Mouse (Mus musculus) midbrain, embryonic 15.5 days (tissue): Measurements from ENCODE around the gene Elob. TPM values are rescaled to one million over a fixed set of nuclear protein-coding genes. Genes with fewer than 3 reads are reported as not detected.
A peak's percentile ranks its signal among the peaks of the same experiment; 100 is the strongest.

Experiments
- ATAC-seq: fragments of 200-750 bp; cut with Nextera tagmentation; replicated peaks from 2 replicates; pipeline ENCODE4 v1.8.0; 2017; ENCODE audit warnings: moderate TSS enrichment
- H3K27ac ChIP-seq: fragments of 300-500 bp; sonication (generic); 2 replicates; pipeline ENCODE4 v1.5.1; 2015; ENCODE audit warnings: mild to moderate bottlenecking, inconsistent platforms
- H3K27me3 ChIP-seq: fragments of 300-500 bp; sonication (generic); replicated peaks from 2 replicates; pipeline ENCODE4 v1.6.1; 2015; ENCODE audit warnings: inconsistent platforms
- H3K36me3 ChIP-seq: fragments of 300-500 bp; sonication (generic); replicated peaks from 2 replicates; pipeline ENCODE4 v1.6.1; 2015; ENCODE audit warnings: inconsistent platforms
- H3K4me1 ChIP-seq: fragments of 300-500 bp; sonication (generic); 2 replicates; pipeline ENCODE4 v1.6.1; 2015; ENCODE audit warnings: inconsistent platforms
- H3K4me2 ChIP-seq: fragments of 300-500 bp; sonication (generic); 2 replicates; pipeline ENCODE4 v1.6.1; 2015; ENCODE audit warnings: inconsistent platforms, mild to moderate bottlenecking, moderate library complexity
- H3K4me3 ChIP-seq: fragments of 300-500 bp; sonication (generic); 2 replicates; pipeline ENCODE4 v1.5.1; 2015; ENCODE audit warnings: mild to moderate bottlenecking, inconsistent platforms
- H3K9ac ChIP-seq: fragments of 300-500 bp; sonication (generic); 2 replicates; pipeline ENCODE4 v1.6.1; 2015; ENCODE audit warnings: mild to moderate bottlenecking, inconsistent platforms
- H3K9me3 ChIP-seq: fragments of 300-500 bp; sonication (generic); 2 replicates; pipeline ENCODE4 v1.6.1; 2016; ENCODE audit warnings: inconsistent platforms
- WGBS: fragments of 180-500 bp; shearing (Covaris S2); methylation state at CpG from one replicate; pipeline ENCODE4 v1.1.7; 2015; ENCODE audit warnings: mixed read lengths; 5-methylcytosine and 5-hydroxymethylcytosine counted together
- polyA plus RNA-seq: library from polyadenylated mRNA; unstranded; fragments of >200 nt; fragmentation: Nextera tagmentation; extraction: Ambion mirVana; gene quantifications from 2 replicates; pipeline ENCODE4 v1.2.1, GENCODE M21; 2015

Gene Elob
- polyA plus RNA-seq, 1 experiment from 2014 or later, result 1,223 TPM

GRCm38 (mm10) chr17:23822094-23822493 is 6.8 kb downstream of the Elob start:
- no peak for ATAC-seq
- Histone ChIP-seq H3K9me3 (peaks cover 9% of the 10 kb centered on the region), H3K9ac (no peak overlapping the region), H3K4me1 (peaks cover 9% of the 10 kb centered on the region), H3K27ac (no peak overlapping the region), H3K36me3 (peaks cover 95% of the 10 kb centered on the region), H3K4me2 (no peak overlapping the region), H3K27me3 (no peaks in the 10 kb centered on the region), H3K4me3 (no peak overlapping the region)
- 79% methylated on average over 6 of the region's 6 CpGs for WGBS

- ATAC-seq, result no peak
These were observed 8.2 kb downstream of the Elob start for GRCm38 (mm10) chr17:23820731-23821130.

GRCm38 (mm10) chr17:23819235-23819634 is 9.7 kb downstream of the Elob start:
- Histone ChIP-seq H3K27ac (no peak overlapping the region), H3K4me2 (no peak overlapping the region), H3K4me3 (no peak overlapping the region), H3K36me3 (peaks cover 96% of the 10 kb centered on the region), H3K27me3 (no peaks in the 10 kb centered on the region), H3K9me3 (peaks cover 9% of the 10 kb centered on the region), H3K4me1 (no peaks in the 10 kb centered on the region), H3K9ac (no peak overlapping the region)
- 98% methylated on average over 25 of the region's 25 CpGs for WGBS
- ATAC-seq, result no peak

More at GRCm38 (mm10) chr17:23820731-23821130, 8.2 kb downstream of the Elob start:
- H3K9ac ChIP-seq, result no peak overlapping the region
- H3K4me1 ChIP-seq, result no peaks in the 10 kb centered on the region
- H3K4me3 ChIP-seq, result no peak overlapping the region
- 96% methylated on average over 5 of the region's 5 CpGs for WGBS
- H3K9me3 ChIP-seq, result peaks cover 9% of the 10 kb centered on the region
- no peak overlapping the region for H3K4me2 ChIP-seq
- peaks cover 96% of the 10 kb centered on the region for H3K36me3 ChIP-seq
- no peaks in the 10 kb centered on the region for H3K27me3 ChIP-seq
- no peak overlapping the region for H3K27ac ChIP-seq

- Histone ChIP-seq H3K9ac (no peak overlapping the region), H3K9me3 (peaks cover 9% of the 10 kb centered on the region), H3K27me3 (no peaks in the 10 kb centered on the region), H3K4me1 (no peaks in the 10 kb centered on the region), H3K4me3 (no peak overlapping the region), H3K27ac (no peak overlapping the region), H3K36me3 (peaks cover 95% of the 10 kb centered on the region), H3K4me2 (no peak overlapping the region)
- WGBS, result 97% methylated on average over 8 of the region's 8 CpGs
- ATAC-seq, result no peak
These were observed 10.4 kb downstream of the Elob start for GRCm38 (mm10) chr17:23818579-23818978.

- H3K27ac ChIP-seq, result no peak overlapping the region
- peaks cover 91% of the 10 kb centered on the region for H3K36me3 ChIP-seq
- no peak overlapping the region for H3K9ac ChIP-seq
- H3K27me3 ChIP-seq, result no peaks in the 10 kb centered on the region
- H3K4me3 ChIP-seq, result no peak overlapping the region
- no peaks in the 10 kb centered on the region for H3K4me1 ChIP-seq
- WGBS, result 96% methylated on average over 16 of the region's 16 CpGs
- no peak for ATAC-seq
- H3K4me2 ChIP-seq, result no peak overlapping the region
- H3K9me3 ChIP-seq, result peaks cover 9% of the 10 kb centered on the region
These were observed 13.3 kb downstream of the Elob start for GRCm38 (mm10) chr17:23815641-23816040.

- Histone ChIP-seq H3K27ac (no peak overlapping the region), H3K27me3 (no peaks in the 10 kb centered on the region), H3K4me1 (peaks cover 36% of the 10 kb centered on the region), H3K9me3 (no peaks in the 10 kb centered on the region), H3K36me3 (peaks cover 44% of the 10 kb centered on the region), H3K4me3 (no peak overlapping the region), H3K9ac (no peak overlapping the region), H3K4me2 (no peak overlapping the region)
- 92% methylated on average over 3 of the region's 3 CpGs for WGBS
- ATAC-seq, result no peak
These were observed 21.0 kb downstream of the Elob start for GRCm38 (mm10) chr17:23807918-23808317.

GRCm38 (mm10) chr17:23806867-23807266 is 22.1 kb downstream of the Elob start:
- Histone ChIP-seq H3K4me2 (peak overlapping the region; percentile 72), H3K9ac (peak overlapping the region; percentile 10; the same call in 1 of the 2 replicates), H3K4me3 (no peak overlapping the region), H3K9me3 (no peaks in the 10 kb centered on the region), H3K36me3 (peaks cover 36% of the 10 kb centered on the region), H3K27me3 (no peaks in the 10 kb centered on the region), H3K27ac (no peak overlapping the region), H3K4me1 (peaks cover 41% of the 10 kb centered on the region)
- 76% methylated on average over 25 of the region's 25 CpGs for WGBS
- no peak for ATAC-seq

GRCm38 (mm10) chr17:23804426-23805085 is 24.4 kb downstream of the Elob start:
- Histone ChIP-seq H3K9me3 (no peaks in the 10 kb centered on the region), H3K27me3 (no peaks in the 10 kb centered on the region), H3K4me3 (peak overlapping the region; percentile 96), H3K4me2 (peak overlapping the region; percentile 72), H3K27ac (peak overlapping the region; percentile 98), H3K36me3 (peaks cover 15% of the 10 kb centered on the region; the same call in 1 of the 2 replicates), H3K9ac (peak overlapping the region; percentile 91), H3K4me1 (peaks cover 41% of the 10 kb centered on the region)
- WGBS, result 4% methylated on average over 8 of the region's 8 CpGs
- ATAC-seq, result no peak

- WGBS, result 0% methylated on average over 41 of the region's 83 CpGs
- H3K4me2 ChIP-seq, result peak overlapping the region; percentile 72
- ATAC-seq, result peak; percentile 70
These were observed 25.4 kb downstream of the Elob start for GRCm38 (mm10) chr17:23803366-23804041.

GRCm38 (mm10) chr17:23802746-23803365 is 26.1 kb downstream of the Elob start:
- Histone ChIP-seq H3K4me2 (peak overlapping the region; percentile 72), H3K9me3 (no peaks in the 10 kb centered on the region), H3K27ac (peak overlapping the region; percentile 98), H3K9ac (peak overlapping the region; percentile 91), H3K4me3 (peak overlapping the region; percentile 96), H3K4me1 (peaks cover 41% of the 10 kb centered on the region), H3K27me3 (no peaks in the 10 kb centered on the region), H3K36me3 (0 out of 2 replicates have a peak, but pooled peaks cover 5% of the 10 kb centered on the region)
- ATAC-seq, result peak; percentile 98
- WGBS, result under 1% methylated on average over 60 of the region's 60 CpGs

More at GRCm38 (mm10) chr17:23803366-23804041, 25.4 kb downstream of the Elob start:
- Histone ChIP-seq H3K27me3 (no peaks in the 10 kb centered on the region), H3K27ac (peak overlapping the region; percentile 98), H3K9ac (peak overlapping the region; percentile 91), H3K36me3 (peaks cover 5% of the 10 kb centered on the region; the same call in 1 of the 2 replicates), H3K4me1 (peaks cover 41% of the 10 kb centered on the region), H3K4me3 (peak overlapping the region; percentile 96), H3K9me3 (no peaks in the 10 kb centered on the region)

- no peaks in the 10 kb centered on the region for H3K27me3 ChIP-seq
- no peak overlapping the region for H3K4me3 ChIP-seq
- H3K4me2 ChIP-seq, result no peak overlapping the region
- H3K9ac ChIP-seq, result no peak overlapping the region
- H3K9me3 ChIP-seq, result no peaks in the 10 kb centered on the region
- WGBS, result 93% methylated on average over 10 of the region's 10 CpGs
- no peak for ATAC-seq
- peaks cover 29% of the 10 kb centered on the region for H3K4me1 ChIP-seq
- no peak overlapping the region for H3K27ac ChIP-seq
- 0 out of 2 replicates have a peak, but pooled peaks cover 5% of the 10 kb centered on the region for H3K36me3 ChIP-seq
These were observed 27.3 kb downstream of the Elob start for GRCm38 (mm10) chr17:23801627-23802026.

- Histone ChIP-seq H3K27me3 (no peaks in the 10 kb centered on the region), H3K36me3 (0 out of 2 replicates have a peak, but pooled peaks cover 5% of the 10 kb centered on the region), H3K4me1 (peaks cover 6% of the 10 kb centered on the region), H3K4me3 (no peak overlapping the region), H3K27ac (no peak overlapping the region), H3K4me2 (no peak overlapping the region), H3K9me3 (no peaks in the 10 kb centered on the region), H3K9ac (no peak overlapping the region)
- ATAC-seq, result no peak
- 85% methylated on average over 7 of the region's 7 CpGs for WGBS
These were observed 31.6 kb downstream of the Elob start for GRCm38 (mm10) chr17:23797316-23797715.
